Mouse (Mus musculus) MEL-GATA-1-ER (cell line): Measurements from ENCODE around the gene Gab2.

Experiments
- DNase-seq: peaks from one replicate; pipeline ENCODE4 v3.0.0-alpha.2; 2012; ENCODE audit warnings: low read depth; ENCODE audit errors: extremely low read depth

The Gab2 gene

DNA sequence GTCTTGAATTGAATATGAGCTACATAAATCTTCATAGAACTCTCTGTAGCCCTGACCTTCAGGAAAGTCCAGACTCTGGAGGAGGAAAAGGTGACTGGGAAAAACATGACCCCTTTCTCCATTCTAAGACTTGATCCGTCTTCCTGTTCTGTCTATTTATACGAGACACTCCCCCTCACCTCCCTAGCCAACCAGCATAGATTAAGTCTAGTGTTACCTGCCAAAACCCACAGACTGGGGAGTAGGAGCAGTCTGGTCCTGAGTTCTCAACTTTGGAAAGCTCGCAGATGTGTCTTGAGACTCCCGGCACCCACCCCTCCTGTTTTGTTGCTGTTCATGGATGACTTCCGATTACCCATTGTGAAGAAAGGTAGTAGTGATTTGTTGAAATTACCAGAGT lies 166.8 kb downstream of the Gab2 start:
- DNase-seq: no peak

DNA sequence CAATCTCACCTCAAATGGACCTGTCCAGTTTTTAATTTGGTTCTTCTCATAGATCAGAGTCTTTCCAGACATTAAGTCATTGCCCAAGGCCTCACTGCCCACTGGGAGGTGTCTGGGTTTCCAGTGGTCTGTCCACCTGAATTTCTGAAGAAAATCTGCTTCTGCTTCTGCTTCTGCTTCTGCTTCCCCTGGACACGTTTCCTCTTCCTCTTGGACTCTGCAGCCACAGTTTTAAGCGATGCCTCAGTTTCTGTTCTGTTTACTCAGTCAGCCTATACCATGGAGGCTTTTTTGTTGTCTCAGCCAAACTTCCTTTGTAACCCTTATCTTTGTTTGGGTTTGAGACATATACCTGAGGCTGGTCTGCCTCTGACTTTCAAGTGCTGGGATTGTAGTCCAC lies 170.3 kb downstream of the Gab2 start:
- no peak for DNase-seq

DNA sequence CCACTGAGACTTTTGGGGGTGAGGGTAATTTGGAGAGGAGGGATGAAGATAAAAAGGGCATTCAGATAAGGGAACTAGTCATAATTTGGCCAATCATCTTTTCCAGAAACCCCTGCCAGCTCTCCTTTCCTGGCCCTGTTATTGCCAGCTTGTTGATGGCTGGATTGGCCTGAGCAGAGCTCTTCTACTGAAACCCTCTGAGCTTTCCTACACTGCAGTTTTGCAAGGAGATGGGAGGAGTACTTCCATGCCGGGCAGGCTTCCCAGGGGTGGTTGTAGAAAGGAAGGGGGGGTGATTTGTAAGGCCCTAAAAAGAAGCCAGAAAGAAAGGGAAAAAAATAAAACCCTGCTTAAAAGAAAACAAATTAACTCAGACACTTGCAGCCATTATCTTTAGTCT lies 181.2 kb downstream of the Gab2 start:
- no peak for DNase-seq

DNA sequence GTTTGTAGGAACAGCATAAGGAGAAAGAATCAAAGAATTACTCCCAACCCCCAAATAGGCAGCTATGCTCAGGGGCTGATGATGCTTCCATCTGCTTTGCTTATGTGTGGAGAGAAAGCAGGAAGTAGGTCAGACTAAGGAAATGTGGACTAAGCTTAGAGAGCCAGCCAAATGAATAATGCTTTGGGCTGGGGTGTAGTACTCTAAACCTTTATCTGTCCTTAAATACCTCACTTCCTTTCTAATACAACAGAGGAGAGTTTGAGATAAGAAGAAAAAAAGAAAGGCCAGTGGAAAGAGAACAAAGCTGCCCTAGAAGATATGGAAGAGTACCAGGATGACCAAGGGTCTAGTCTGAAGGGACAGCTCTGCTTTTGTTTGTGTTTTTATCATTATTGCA lies 189.0 kb downstream of the Gab2 start:
- peak; percentile 91 for DNase-seq

DNA sequence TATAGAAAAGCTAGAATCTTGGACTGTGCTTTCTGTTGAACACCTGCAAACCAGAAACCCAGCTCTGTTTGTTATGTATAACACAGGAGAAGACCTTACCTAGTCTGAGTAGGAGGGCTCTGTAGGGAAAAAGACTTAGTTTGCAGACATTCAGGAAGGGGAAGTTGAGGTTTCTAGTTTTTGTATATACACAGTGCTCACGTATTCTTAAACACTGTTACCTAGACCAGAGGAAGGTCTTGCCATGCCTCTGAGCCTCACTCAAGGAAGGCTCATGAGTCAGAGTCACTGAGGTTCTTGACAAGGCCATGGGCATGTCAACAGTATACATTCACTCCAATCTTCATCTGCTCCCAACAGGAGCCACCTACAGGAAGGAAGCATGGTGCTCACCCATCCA lies 189.7 kb downstream of the Gab2 start:
- DNase-seq: peak; percentile 48

DNA sequence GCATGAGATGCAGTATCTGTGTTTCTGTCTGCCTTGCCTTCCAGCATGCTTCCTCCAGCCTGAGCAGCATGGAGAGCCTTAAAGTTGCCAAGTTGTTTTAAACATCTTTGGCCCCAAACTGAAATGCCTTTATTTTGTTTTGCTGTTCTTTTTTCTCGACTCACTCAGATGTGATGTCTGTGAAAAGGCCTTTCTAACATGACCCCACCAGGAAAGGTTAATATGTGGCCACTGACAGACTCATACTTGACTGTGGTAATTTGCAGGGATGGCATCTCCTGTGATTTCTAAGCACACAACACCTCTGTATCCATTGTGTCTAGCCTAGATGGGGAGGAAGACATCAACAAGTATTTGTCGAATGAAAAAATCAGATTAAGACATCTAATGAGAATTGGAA lies 215.6 kb downstream of the Gab2 start:
- DNase-seq: no peak

DNA sequence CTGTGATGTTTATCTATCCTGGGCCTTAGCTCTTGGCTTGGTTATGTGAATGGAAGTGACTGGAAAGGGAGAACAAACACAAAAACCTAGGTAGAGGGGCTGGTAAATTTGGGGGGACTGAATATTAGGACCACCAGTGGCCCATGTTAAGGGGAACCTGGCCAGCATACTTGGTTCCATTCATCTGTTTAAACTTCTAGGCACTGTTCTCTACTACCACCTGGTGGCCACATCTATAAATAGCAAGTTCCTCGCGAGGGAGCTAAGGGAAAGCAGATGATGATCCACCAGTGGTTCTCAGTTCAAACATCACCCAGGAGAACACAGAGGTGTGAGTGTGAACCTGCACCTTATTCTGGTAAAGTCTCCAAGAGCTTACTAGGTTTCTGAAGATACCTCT lies 216.1 kb downstream of the Gab2 start:
- peak; percentile 41 for DNase-seq

DNA sequence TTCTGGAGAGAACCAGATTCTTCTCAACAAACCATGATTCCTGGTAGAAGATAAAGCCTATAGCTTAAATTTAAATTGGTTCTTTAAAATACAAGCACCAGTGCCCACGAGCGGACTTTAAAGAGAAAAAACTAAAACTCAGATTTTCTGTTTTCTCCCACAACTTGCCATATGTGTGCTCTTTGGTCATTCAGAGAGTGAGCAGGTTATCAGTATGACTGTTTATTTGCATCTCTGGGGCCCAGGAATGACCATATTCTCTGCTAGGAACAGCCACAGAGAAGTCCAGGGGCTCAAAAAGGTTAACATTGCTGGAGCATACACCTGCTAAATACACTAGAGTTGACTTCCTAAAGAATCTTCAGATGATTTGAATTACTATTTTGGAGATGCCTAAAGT lies 216.9 kb downstream of the Gab2 start:
- no peak for DNase-seq

DNA sequence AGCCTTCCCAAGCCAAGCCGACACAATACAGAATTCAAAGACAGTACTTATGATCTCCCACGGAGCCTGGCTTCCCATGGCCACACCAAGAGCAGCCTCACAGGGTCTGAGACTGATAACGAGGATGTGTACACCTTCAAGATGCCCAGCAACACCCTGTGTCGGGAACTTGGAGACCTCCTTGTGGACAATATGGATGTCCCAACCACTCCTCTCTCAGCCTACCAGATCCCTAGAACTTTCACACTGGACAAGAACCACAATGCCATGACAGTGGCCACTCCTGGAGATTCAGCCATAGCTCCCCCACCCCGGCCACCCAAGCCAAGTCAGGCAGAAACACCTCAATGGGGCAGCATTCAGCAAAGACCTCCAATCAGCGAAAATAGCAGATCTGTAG lies 217.6 kb downstream of the Gab2 start:
- DNase-seq: no peak

DNA sequence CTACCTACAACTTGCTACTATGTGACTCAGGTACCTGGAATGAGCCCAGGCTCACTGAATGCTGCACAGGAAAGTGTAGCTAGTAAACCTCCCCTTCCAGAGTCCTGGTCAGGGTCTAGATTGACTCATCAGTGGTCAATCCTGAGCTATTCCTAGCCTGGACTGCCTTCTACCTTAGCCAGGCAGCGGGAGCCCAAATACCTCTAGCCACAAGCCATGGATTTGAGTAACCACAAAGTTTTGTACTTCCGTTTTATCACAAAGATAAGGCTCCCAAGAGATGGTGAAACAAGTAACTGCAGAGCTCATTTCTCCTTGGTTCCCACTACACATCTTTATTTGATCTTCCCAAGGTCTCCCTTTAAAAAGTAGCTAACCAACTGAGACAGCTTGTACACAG lies 219.5 kb downstream of the Gab2 start:
- DNase-seq: peak; percentile 17

DNA sequence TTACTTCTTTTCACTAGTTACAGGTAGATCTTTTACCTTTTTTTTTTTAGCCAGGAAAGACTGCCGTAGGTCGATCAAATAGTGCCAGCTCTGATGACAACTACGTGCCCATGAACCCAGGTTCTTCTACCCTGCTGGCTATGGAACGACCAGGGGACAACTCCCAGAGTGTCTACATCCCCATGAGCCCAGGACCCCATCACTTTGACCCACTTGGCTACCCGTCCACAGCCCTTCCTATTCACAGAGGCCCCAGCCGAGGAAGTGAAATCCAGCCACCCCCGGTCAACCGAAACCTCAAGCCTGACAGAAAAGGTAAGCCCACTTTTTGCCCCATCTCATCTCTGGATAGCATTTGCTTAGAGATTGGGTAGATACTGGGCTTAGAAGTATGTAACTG lies 219.9 kb downstream of the Gab2 start:
- DNase-seq: no peak

DNA sequence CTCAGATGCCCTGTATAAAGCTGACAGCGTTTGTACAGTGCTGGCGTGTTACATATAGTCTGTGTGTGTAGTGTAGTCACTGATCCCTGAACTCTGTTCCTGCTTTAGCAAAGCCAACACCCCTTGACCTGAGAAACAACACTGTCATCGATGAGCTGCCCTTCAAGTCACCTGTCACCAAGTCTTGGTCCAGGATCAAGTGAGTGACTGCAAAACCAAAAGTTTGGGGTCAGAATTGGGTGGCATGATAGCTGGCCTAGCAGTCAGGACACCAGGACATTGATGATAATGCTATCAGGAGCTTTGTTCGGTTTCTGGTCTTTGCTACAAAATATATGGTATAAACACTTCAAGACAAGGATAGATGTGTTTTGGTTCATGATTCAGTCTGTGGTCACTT lies 220.9 kb downstream of the Gab2 start:
- DNase-seq: no peak

DNA sequence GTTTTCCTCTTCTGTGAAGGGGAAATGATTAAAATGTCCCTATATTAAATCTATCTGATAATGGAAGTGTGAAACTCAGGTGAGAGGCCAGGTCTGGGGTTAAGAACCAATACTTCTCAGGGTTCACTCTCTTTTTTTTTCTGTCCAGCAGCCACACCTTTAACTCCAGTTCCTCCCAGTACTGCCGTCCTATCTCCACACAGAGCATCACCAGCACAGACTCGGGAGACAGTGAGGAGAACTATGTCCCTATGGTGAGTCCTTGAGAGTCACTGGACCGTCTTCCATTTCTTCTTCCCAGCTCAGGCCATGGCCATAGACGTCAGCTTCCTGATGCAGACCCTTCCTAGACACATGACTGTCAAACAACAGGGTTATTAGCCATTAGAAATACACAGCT lies 221.5 kb downstream of the Gab2 start:
- no peak for DNase-seq

DNA sequence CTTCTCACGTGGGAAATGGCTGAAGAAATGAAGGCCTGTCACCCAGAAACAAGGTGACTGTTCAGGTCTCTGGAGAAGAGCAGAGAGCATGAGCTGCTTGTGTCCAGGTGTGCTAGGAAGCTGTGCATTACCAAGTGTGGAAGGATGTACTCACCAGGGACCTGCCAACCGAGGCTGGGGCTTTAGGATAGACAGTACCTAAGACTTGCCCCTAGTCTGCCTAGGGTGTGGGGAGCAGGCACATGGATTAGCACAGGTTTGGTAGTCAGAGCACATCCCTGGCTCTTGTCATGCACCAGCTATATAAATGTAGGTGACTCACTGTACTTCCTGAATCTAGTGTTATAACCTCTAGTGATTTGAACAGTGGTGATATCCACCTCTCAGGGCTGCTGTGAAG lies 222.2 kb downstream of the Gab2 start:
- DNase-seq: no peak

DNA sequence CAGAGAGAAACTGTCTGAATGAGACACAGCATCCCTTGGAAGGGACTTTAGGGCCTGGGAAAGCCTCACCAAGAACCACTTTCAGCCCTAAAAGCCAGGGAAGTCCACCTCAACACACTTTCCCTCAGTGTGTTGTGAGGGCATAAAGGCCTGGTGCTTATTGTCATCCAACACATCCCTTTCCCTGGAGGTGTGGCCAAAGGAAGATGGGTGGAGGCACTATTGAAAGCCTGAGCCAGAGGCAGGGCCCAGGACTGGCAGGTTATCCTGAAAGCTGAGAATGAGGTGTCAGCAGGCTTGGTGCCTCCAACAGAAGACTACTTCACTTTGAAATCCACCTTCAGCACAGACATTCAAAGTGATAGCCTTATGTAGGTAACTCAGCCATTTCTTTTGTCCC lies 223.1 kb downstream of the Gab2 start:
- DNase-seq: no peak

DNA sequence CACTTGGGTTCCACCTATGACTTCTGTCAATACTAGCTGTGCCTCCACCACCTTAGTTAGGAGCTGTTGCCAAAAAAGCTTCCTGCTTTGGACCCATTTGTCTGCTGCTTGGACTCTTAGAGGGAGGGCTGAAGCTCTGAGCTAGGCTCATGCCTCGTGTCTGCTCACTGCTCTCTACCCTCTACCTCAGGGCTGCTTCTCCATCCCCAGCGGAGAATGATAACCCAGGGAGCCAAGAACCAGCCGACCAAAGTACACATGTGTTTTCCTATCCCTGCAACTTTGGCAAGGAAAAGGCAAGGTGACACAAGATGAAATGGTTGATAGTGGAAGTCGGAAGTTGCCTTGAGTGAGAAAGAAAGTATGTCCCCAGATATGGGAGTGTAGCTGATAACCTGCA lies 223.8 kb downstream of the Gab2 start:
- no peak for DNase-seq

DNA sequence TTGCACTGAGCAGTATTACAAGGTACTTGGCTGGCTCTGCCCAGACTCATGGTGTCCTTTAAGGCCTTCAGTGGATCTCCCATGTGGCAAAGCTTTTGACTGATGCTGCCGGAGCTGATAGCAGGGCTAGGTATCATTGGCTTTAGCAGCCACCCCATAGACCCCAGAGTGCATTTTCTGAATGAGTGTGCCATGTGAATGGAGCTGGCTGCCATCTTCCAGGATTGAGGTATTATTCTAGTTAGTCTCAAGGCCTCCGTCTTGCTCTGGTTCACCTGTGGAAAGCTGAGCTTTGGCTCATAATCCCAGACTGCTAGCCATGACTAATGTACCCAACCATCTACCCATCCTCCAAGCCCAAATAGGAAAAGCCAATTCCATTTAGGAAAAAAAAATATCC lies 225.4 kb downstream of the Gab2 start:
- DNase-seq: no peak

DNA sequence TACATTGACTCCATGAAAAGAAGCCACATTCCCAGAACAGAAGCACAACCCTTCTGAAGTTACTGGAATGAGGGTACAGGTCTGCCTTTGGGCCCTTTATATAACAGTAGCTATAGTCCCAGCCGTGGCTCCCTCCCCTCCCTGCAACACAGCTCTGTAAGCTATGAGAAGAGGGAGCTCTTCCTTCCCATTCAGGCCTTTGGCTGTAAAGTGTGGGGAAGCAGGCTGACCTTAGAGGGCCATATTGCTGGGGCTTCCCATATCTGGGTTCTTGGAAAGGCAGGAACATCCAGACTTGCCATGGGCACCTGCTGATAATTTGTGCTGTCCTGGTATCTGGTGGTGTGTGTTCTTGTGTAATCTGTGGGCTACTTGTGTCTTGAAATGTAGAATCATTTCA lies 226.2 kb downstream of the Gab2 start:
- no peak for DNase-seq

DNA sequence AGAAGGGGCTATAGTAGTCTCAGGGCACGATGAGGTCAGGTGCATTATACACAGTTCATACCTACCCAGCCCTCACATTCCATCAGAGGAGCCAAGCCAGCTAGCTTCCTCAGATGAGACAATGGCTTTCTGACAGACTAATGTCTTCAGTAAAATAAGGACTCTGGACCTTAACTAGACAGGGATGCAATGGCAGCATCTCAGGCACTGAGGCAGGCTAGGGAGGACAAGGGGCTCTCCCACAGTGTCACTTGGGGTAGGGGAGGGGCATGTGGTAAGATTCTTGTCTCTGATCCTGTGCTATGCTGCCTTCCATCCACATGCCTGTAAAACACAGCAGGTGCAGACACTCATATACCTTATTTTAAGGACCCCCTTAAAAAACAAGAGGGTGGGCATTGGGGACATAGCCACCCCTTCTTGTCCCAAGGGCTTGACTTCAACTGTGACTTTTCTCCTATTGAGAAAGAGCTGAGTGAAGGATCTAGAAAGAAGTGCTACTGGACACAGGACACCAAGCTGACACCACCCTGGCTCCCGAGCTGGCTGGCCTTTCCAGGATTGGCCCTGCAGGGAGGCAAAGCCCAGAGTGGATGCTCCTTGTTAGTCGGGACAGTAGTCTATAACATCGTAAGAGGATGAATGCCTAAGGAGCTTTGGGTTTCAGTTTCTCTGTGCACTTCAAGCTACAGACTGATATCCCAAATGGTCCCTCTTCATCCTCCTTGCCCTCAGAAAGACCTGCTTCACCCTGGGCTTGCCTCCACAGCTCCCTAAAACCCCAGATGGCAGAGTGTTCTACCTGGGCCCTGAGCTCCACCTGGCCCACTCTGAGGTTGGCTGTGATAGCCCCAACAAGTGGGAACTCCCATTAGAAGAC lies 228.3 kb downstream of the Gab2 start:
- DNase-seq: no peak

DNA sequence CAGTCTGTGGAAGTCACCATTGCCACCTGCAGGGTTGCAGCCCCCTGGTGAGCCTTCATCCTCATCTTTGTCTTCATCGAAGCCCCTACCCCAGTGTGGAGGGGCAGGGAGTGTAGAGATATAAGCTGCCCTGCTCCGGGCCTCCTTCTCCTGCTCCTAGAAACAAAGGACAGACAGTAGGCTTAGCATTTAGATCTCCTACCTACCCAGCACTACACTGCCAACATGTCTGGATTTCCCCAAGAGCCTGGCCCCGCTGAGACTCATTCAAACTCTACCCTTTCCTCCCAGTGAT lies 228.9 kb downstream of the Gab2 start:
- DNase-seq: no peak

DNA sequence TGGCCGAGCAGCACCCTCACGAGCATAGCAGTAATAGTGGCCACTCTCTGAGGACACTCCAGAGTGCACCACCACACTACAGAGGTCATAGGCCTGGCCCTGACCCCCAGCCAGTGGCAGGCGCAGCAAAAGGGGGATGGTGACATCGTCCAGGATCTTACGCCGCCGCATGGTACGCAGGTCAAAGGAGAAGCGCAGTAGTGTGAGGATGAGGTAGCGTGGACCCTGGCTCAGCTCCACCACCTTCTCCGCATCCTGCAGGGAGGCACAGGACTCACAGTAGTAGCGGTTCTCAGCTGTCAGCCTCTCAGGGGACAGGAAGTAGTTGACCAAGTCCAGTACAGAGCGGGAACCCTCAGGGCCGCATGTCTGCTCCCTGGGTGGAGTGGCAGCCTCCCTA lies 230.2 kb downstream of the Gab2 start:
- DNase-seq: no peak

DNA sequence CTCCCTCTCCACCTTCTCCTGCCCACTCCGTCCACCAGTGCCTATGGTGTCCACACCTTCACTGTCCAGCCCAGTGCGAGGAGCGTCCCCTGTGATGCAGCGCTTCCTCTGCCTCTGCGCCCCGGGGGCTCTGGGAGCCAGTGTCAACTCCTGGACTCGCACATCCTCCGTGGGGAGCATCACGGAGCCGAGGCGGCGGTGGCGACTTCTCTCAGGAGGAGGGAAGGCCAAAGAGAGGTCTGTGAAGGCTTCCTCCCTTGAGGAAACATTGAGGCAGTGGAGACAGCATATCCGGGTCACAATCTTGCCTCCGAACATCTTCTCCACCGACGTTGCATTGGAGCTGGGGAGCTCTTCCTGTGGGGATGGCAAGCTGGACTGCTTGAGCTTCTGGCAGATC lies 230.8 kb downstream of the Gab2 start:
- DNase-seq: no peak

DNA sequence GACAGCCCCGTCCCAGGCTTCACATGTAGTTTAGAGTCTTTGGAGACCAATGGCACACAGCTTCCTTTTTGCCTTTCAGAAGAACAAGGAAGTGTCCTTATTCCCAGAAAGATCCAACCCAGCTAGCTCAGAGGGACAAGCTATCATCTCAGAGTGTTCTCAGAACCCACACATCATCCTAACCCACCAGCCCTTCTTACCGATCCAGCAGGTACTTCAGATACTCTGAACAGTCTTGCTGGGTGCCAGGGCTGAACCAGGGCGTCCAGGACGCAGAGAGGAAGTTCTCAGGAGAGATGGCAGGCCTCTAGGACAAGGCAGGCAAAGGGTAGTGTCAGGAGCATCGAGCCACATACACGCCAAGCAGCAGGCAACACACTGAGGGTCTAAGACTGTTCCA lies 231.5 kb downstream of the Gab2 start:
- DNase-seq: no peak
